Mouse (Mus musculus) ES-E14 (cell line): Measurements from ENCODE around the gene Bmpr2. TPM values are rescaled to one million over a fixed set of nuclear protein-coding genes. Genes with fewer than 3 reads are reported as not detected.

Experiments
- DNase-seq: peaks from one replicate; pipeline ENCODE4 v3.0.0-alpha.2; 2013; ENCODE audit warnings: low read depth, low spot score
- H3K27ac ChIP-seq: 2 replicates; pipeline ENCODE4 v1.5.1; 2012; ENCODE audit warnings: low read depth, mild to moderate bottlenecking, low read length, moderate library complexity, mixed read lengths; ENCODE audit not compliant: poor library complexity, insufficient read depth, severe bottlenecking
- H3K36me3 ChIP-seq: 2 replicates; pipeline ENCODE4 v1.6.1; 2012; ENCODE audit warnings: mild to moderate bottlenecking, low read length, moderate library complexity, mixed read lengths; ENCODE audit not compliant: control insufficient read depth, poor library complexity, insufficient read depth, severe bottlenecking
- H3K4me1 ChIP-seq, 2 experiments: fragments of 150-350 bp in 1 of 2; sonication (generic) in 1 of 2; 2 replicates each; pipeline ENCODE4 v1.6.1; 2012; ENCODE audit warnings: low read length in 2 of 2, mild to moderate bottlenecking in 1 of 2, mixed read lengths in 1 of 2; ENCODE audit not compliant: control insufficient read depth in 2 of 2, insufficient read depth in 2 of 2, poor library complexity in 1 of 2
- H3K4me3 ChIP-seq, 2 experiments: fragments of 150-350 bp in 1 of 2; sonication (generic) in 1 of 2; 2 replicates each; pipeline ENCODE4 v1.5.1; 2012; ENCODE audit warnings: low read length in 2 of 2, low read depth in 1 of 2, mild to moderate bottlenecking in 1 of 2, mixed read lengths in 1 of 2; ENCODE audit not compliant: insufficient read depth in 1 of 2, poor library complexity in 1 of 2, severe bottlenecking in 1 of 2
- H3K9ac ChIP-seq: 2 replicates; pipeline ENCODE4 v1.6.1; 2012; ENCODE audit warnings: low read depth, mild to moderate bottlenecking, low read length, mixed read lengths; ENCODE audit not compliant: poor library complexity, insufficient read depth, severe bottlenecking
- H3K9me3 ChIP-seq: fragments of 150-350 bp; sonication (generic); 2 replicates; pipeline ENCODE4 v1.6.1; 2012; ENCODE audit warnings: low read depth, mild to moderate bottlenecking, low read length; ENCODE audit not compliant: control insufficient read depth, insufficient read depth
- CHD2 ChIP-seq: IDR thresholded peaks from 2 replicates; pipeline ENCODE4 v1.6.1; 2014; ENCODE audit warnings: mild to moderate bottlenecking, low read depth, low read length, inconsistent platforms
- HCFC1 ChIP-seq: IDR thresholded peaks from 2 replicates; pipeline ENCODE4 v1.6.1; 2012; ENCODE audit warnings: low read length, inconsistent platforms, borderline replicate concordance; ENCODE audit not compliant: insufficient read depth
- MAFK ChIP-seq: IDR thresholded peaks from 2 replicates; pipeline ENCODE4 v1.6.1; 2014; ENCODE audit warnings: mild to moderate bottlenecking, low read depth, low read length, inconsistent platforms; ENCODE audit not compliant: insufficient read depth
- ZC3H11A ChIP-seq: IDR thresholded peaks from 2 replicates; pipeline ENCODE4 v1.6.1; 2012; ENCODE audit warnings: low read depth, mild to moderate bottlenecking, inconsistent platforms, low read length, borderline replicate concordance
- ZNF384 ChIP-seq: IDR thresholded peaks from 2 replicates; pipeline ENCODE4 v1.6.1; 2012; ENCODE audit warnings: low read depth, low read length, inconsistent platforms
- in situ Hi-C, 2 experiments: fragments of 600-800 bp; cut with MboI; formaldehyde crosslinking; loops; one replicate each; pipeline ENCODE4 v1.15.1; 2025; ENCODE audit warnings: low sequenced_read_pairs in 2 of 2, inconsistent platforms in 1 of 2; ENCODE audit not compliant: unreplicated experiment in 2 of 2
- total RNA-seq: library from RNA; depleted of rRNA; stranded (reverse); fragments of 300-350 nt; gene quantifications from 2 replicates; pipeline ENCODE4 v1.2.3, GENCODE M21; 2012

Gene Bmpr2
- total RNA-seq, 1 experiment = 17.0 TPM

DNA sequence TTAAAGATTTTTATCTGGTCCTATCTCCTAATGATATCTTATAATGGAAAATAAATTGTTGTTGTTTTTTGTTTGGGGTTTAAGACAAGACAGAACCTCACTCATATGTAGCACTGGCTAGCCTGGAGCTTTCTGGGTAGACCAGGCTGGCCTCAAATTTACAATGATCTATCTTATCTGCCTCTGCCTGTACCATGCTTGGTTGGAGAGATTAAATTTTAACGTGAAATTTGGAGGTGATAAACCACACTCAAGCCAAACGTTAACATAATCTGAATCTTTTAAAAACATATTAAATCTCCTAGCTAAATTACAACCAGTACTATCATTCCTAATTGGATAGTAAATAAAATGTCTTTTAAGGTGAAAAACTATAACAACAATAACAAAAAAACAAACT is 66.2 kb downstream of the Bmpr2 start:
- peaks cover 0 to 2% of the 10 kb centered on the region in 2 experiments; a peak in 1 of 4 replicates for H3K4me1 ChIP-seq
- H3K9ac ChIP-seq = no peak overlapping the region
- in situ Hi-C loops = no loop called here

DNA sequence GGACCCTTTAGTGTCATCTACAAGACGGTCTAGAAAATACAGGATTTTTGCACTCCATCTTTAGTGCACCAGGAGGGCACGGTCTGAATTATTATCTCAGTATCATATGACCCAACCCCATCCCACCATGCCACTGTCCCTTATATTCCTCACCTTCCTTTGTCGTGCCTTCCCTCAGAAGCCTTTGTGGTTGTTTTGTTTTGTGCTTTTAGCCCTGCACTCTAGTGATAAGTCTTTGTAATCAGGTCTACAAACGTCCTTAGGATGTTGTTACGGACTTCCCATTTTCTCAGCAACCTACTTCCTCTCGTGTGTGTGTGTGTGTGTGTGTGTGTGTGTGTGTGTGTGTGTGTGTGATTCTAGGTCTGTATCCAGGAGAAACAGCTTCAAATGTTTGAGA is 67.0 kb downstream of the Bmpr2 start:
- in situ Hi-C loops = no loop called here
- DNase-seq = no peak
- H3K4me1 ChIP-seq = peaks cover 0 to 2% of the 10 kb centered on the region in 2 experiments; a peak in 1 of 4 replicates
- no peak overlapping the region for H3K27ac ChIP-seq
- TF ChIP-seq CHD2 = no peak
- no peak for TF ChIP-seq HCFC1
- TF ChIP-seq MAFK = no peak
- TF ChIP-seq ZNF384 = no peak
- TF ChIP-seq ZC3H11A = no peak
- H3K4me3 ChIP-seq = no peak overlapping the region
- H3K9me3 ChIP-seq = no peaks in the 10 kb centered on the region
- no peak overlapping the region for H3K9ac ChIP-seq
- no peaks in the 10 kb centered on the region for H3K36me3 ChIP-seq

More for the DNA sequence above, 66.2 kb downstream of the Bmpr2 start:
- TF ChIP-seq HCFC1 = no peak
- TF ChIP-seq CHD2 = no peak
- TF ChIP-seq ZC3H11A = no peak
- no peaks in the 10 kb centered on the region for H3K9me3 ChIP-seq
- H3K4me3 ChIP-seq = no peak overlapping the region
- H3K36me3 ChIP-seq = no peaks in the 10 kb centered on the region
- no peak overlapping the region for H3K27ac ChIP-seq
- DNase-seq = no peak

DNA sequence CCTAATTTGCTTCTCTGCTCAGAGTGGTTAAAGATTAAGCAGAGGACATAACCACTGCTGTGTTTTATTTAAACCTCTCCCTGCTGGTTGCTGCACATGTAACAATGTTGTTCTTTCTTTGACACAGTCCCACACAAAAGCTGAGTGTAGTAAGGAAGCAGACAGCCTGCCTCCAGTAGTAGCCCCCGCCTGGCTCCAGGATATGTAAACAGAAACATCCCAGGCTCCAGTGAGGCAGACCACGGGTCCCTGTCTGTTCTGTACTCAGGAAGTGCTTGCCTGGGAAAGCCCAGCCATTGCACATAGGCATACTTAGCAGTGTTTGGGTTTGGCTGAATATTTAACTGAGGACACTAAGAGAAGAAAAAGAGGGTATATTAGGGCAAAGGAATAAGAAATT is 70.5 kb downstream of the Bmpr2 start:
- in situ Hi-C loops = no loop called here
- H3K36me3 ChIP-seq = no peaks in the 10 kb centered on the region
- no peaks in the 10 kb centered on the region for H3K4me1 ChIP-seq
- no peak for TF ChIP-seq MAFK
- no peak for TF ChIP-seq ZC3H11A
- no peak for TF ChIP-seq ZNF384
- no peak for TF ChIP-seq HCFC1
- TF ChIP-seq CHD2 = no peak
- no peak overlapping the region for H3K27ac ChIP-seq
- no peak overlapping the region for H3K4me3 ChIP-seq
- no peaks in the 10 kb centered on the region for H3K9me3 ChIP-seq
- H3K9ac ChIP-seq = no peak overlapping the region
- no peak for DNase-seq

DNA sequence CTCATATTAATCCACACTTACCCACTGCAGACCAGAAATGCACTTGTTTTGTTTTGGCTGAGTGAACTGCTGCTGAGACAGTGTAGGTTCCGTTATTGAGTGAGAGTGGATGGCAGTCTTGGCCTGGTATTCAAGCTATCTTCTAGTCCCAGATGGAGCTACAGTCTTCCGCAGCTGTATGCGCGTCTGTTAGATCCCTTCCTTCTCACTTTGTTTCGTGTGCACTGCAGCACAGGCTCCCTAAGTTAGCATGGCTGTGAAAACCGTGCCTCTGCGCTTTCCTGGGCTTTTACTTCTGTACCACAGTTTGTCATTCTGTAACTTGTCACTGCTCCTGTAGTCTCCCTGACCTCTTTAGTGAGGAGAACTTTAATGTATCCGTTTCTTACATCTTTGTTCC is 85.1 kb downstream of the Bmpr2 start:
- H3K27ac ChIP-seq = no peak overlapping the region
- no peaks in the 10 kb centered on the region for H3K4me1 ChIP-seq
- no peak for DNase-seq
- in situ Hi-C loops = no loop called here
- H3K36me3 ChIP-seq = no peaks in the 10 kb centered on the region; the same call in 1 of the 2 replicates
- no peak overlapping the region for H3K9ac ChIP-seq
- no peaks in the 10 kb centered on the region for H3K9me3 ChIP-seq
- TF ChIP-seq MAFK (no peak), CHD2 (no peak), ZNF384 (no peak), ZC3H11A (no peak), HCFC1 (no peak)
- no peak overlapping the region for H3K4me3 ChIP-seq

DNA sequence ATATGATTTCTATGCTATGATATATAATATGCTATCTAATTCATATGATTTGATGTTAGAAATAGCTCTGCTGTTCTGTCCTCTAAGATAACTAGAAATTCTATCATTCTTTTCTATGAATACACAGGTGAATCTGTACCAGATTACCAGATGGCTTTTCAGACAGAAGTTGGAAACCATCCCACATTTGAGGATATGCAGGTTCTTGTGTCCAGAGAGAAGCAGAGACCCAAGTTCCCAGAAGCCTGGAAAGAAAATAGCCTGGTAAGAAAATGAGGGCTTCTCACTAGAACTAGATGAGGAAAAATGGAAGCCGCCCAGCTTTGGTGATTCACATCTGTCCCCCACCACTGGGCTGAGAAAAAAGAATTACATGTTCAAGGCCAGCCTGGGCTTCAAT is 95.8 kb downstream of the Bmpr2 start:
- no peak overlapping the region for H3K4me3 ChIP-seq
- DNase-seq = no peak
- H3K27ac ChIP-seq = no peak overlapping the region
- H3K9ac ChIP-seq = no peak overlapping the region
- H3K36me3 ChIP-seq = no peaks in the 10 kb centered on the region; the same call in 1 of the 2 replicates
- in situ Hi-C loops = no loop called here
- no peaks in the 10 kb centered on the region for H3K9me3 ChIP-seq
- H3K4me1 ChIP-seq = no peaks in the 10 kb centered on the region
- TF ChIP-seq ZC3H11A (no peak), MAFK (no peak), ZNF384 (no peak), CHD2 (no peak), HCFC1 (no peak)
